8 mouse cellular contexts compared by ENCODE assay signal in genomic region chr7:120842345-120843036, GRCm38 (mm10). TPM values are rescaled to one million over a fixed set of nuclear protein-coding genes. Genes with fewer than 3 reads are reported as not detected.
DNase-seq lines count a peak whose midpoint lies in the region; ATAC-seq and TF ChIP-seq lines count a peak whose summit lies in the region.

Gene Eef2k, plus strand, starts transcription at chr7:120842831.

- WGBS in heart, embryonic 13.5 days: 5% methylated on average over 24 of the region's 35 CpGs
- WGBS in liver, embryonic 13.5 days (ENCODE audit: insufficient replicate concordance): 4% methylated on average over 34 of the region's 35 CpGs

- H3K9ac ChIP-seq in ES-Bruce4 (ENCODE audit: low read depth, poor library complexity, severe bottlenecking): peak within 1 kb of the TSS; percentile 77
- peak within 1 kb of the TSS; percentile 92 for H3K9ac ChIP-seq in heart, embryonic 13.5 days
- H3K9ac ChIP-seq in liver, embryonic 13.5 days: peak within 1 kb of the TSS; percentile 96

- 0 out of 2 replicates have a peak within 1 kb of the TSS, but pooled peaks have one; percentile 6 for H3K27ac ChIP-seq in ES-Bruce4 (ENCODE audit: insufficient read depth, low read length)
- peak within 1 kb of the TSS; percentile 95 for H3K27ac ChIP-seq in heart, embryonic 13.5 days (replicated peaks)
- H3K27ac ChIP-seq in liver, embryonic 13.5 days: peak within 1 kb of the TSS; percentile 98
- H3K27ac ChIP-seq in testis, adult 2 months (ENCODE audit: control insufficient read depth, insufficient read depth, low read depth, low read length): peak within 1 kb of the TSS; percentile 62

- TF ChIP-seq CTCF in ES-Bruce4 (IDR thresholded peaks at IDR 0.05; ENCODE audit: low read depth, low read length): peak; percentile 39
- TF ChIP-seq CTCF in testis, adult 2 months (IDR thresholded peaks at IDR 0.05; ENCODE audit: control insufficient read depth, insufficient read depth, insufficient replicate concordance, low read depth, low read length): 0 out of 2 replicates have a peak, but pooled peaks have one; percentile 12

- no peaks in the 10 kb centered on the region for H3K9me3 ChIP-seq in ES-Bruce4 (replicated peaks; ENCODE audit: control insufficient read depth, insufficient read depth, low read length, poor library complexity, severe bottlenecking)
- H3K9me3 ChIP-seq in heart, embryonic 13.5 days: no peaks in the 10 kb centered on the region
- H3K9me3 ChIP-seq in liver, embryonic 13.5 days (replicated peaks): no peaks in the 10 kb centered on the region

- H3K27me3 ChIP-seq in ES-Bruce4 (ENCODE audit: control insufficient read depth, insufficient read depth, low read length, poor library complexity, severe bottlenecking): no peaks in the 10 kb centered on the region
- peaks cover 9% of the 10 kb centered on the region; the same call in 1 of the 2 replicates for H3K27me3 ChIP-seq in heart, embryonic 13.5 days (replicated peaks)
- no peaks in the 10 kb centered on the region for H3K27me3 ChIP-seq in liver, embryonic 13.5 days
- no peaks in the 10 kb centered on the region for H3K27me3 ChIP-seq in testis, adult 2 months (ENCODE audit: control insufficient read depth, insufficient read depth, low read length)

- no peaks in the 10 kb centered on the region for H3K36me3 ChIP-seq in ES-Bruce4 (ENCODE audit: control insufficient read depth, insufficient read depth, low read length, poor library complexity, severe bottlenecking)
- H3K36me3 ChIP-seq in heart, embryonic 13.5 days: peaks cover under 1% of the 10 kb centered on the region; the same call in 1 of the 2 replicates
- peaks cover 30% of the 10 kb centered on the region for H3K36me3 ChIP-seq in liver, embryonic 13.5 days
- no peaks in the 10 kb centered on the region for H3K36me3 ChIP-seq in testis, adult 2 months (ENCODE audit: control insufficient read depth, insufficient read depth, low read length)

- H3K4me1 ChIP-seq in ES-Bruce4 (ENCODE audit: control insufficient read depth, insufficient read depth, low read length): peaks cover 7% of the 10 kb centered on the region
- peaks cover 24% of the 10 kb centered on the region for H3K4me1 ChIP-seq in heart, embryonic 13.5 days
- peaks cover 64% of the 10 kb centered on the region for H3K4me1 ChIP-seq in liver, embryonic 13.5 days (replicated peaks)
- peaks cover 2% of the 10 kb centered on the region; the same call in 1 of the 2 replicates for H3K4me1 ChIP-seq in testis, adult 2 months (ENCODE audit: control insufficient read depth, insufficient read depth, low read length)

- peak; percentile 87 for ATAC-seq in heart, embryonic 13.5 days (ENCODE audit: extremely low read depth, insufficient number of reproducible peaks, low FRiP score, low TSS enrichment)
- ATAC-seq in liver, embryonic 13.5 days (ENCODE audit: low read depth): peak; percentile 93

- peak; percentile 71; the same call in 1 of the 2 replicates for TF ChIP-seq EP300 in ES-Bruce4 (IDR thresholded peaks at IDR 0.05; ENCODE audit: insufficient read depth, low read depth, low read length)

- DNase-seq in c-Kit-negative CD71-positive TER-119-positive erythroid progenitor cells, embryonic 14.5 days (ENCODE audit: low read depth, low spot score): peak; percentile 78
- DNase-seq in fibroblast of lung, adult 2 months (ENCODE audit: low read depth): peak; percentile 83
- peak; percentile 90 for DNase-seq in kidney, postnatal 10 days
- peak; percentile 92 for DNase-seq in liver, embryonic 13.5 days
- DNase-seq in natural killer cell, adult 2 months (ENCODE audit: low spot score in 2 of 2): peak; percentile 81 to 89

- H3K4me3 ChIP-seq in ES-Bruce4 (ENCODE audit: low read depth, low read length): peak within 1 kb of the TSS; percentile 79
- peak within 1 kb of the TSS; percentile 90 for H3K4me3 ChIP-seq in heart, embryonic 13.5 days
- H3K4me3 ChIP-seq in liver, embryonic 13.5 days (replicated peaks): peak within 1 kb of the TSS; percentile 94
- peak within 1 kb of the TSS; percentile 79 for H3K4me3 ChIP-seq in testis, adult 2 months (ENCODE audit: control insufficient read depth, low read depth, low read length)

- TF ChIP-seq POLR2A in ES-Bruce4 (IDR thresholded peaks at IDR 0.05; ENCODE audit: insufficient read depth, low read length): peak; percentile 48
- TF ChIP-seq POLR2A in testis, adult 2 months (IDR thresholded peaks at IDR 0.05; ENCODE audit: control insufficient read depth, low read depth, low read length): peak; percentile 28; the same call in 1 of the 2 replicates

- peak within 1 kb of the TSS; percentile 89 for H3K4me2 ChIP-seq in heart, embryonic 13.5 days
- peak within 1 kb of the TSS; percentile 86 for H3K4me2 ChIP-seq in liver, embryonic 13.5 days

RNA-seq across cellular contexts. Expression of gene Eef2k, which starts in this region (rescaled TPM):
- polyA plus RNA-seq in ES-Bruce4 (2011; ENCODE audit: insufficient read depth, insufficient read length, low read depth, missing spikeins): 9.3 and 11.3 TPM in 2 replicates
- polyA plus RNA-seq in heart, embryonic 13.5 days (2015; fragmentation: Nextera tagmentation; extraction: Ambion mirVana): 16.3 and 16.9 TPM in 2 replicates
- polyA plus RNA-seq in liver, embryonic 13.5 days (2015; fragmentation: Nextera tagmentation; extraction: Ambion mirVana): 42.2 and 44.2 TPM in 2 replicates
- 10.5 and 13.6 TPM in 2 replicates for polyA plus RNA-seq in testis, adult 2 months (2012; rRNA removed)

Comparison
In these comparisons a context has a peak if more than half of its experiments do, and no peak if none do; other contexts are left out.
1. Peak in every context shown above with its lines: DNase-seq, ATAC-seq, H3K4me3 ChIP-seq and H3K27ac ChIP-seq.
2. H3K27ac ChIP-seq: peak in every context shown above with its lines; median percentile 98 in liver, embryonic 13.5 days; 95 in heart, embryonic 13.5 days; 62 in testis, adult 2 months; 6 in ES-Bruce4.